Mouse (Mus musculus): Measurements from ENCODE around the gene Zfand3.

DNA sequence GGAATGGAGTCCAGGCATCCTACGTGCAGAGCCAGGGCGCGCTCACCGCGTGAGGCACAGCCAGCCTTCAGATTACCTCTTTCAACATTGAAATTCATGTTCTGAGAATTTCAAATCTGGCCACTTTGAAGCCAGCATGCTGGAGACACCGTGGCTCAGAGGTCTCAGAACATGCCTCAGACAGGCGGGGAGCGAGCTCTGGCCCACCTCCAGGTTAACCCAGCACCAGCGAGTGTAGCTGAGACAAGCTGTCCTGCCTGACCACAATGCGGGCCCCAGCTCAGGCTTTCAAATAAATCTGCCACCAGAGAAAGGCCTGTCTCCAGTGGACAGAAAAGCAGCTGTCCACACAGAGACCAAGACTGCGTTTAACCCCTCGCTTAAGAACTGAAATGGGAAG, 208.1 kb downstream of the Zfand3 start:
- TF ChIP-seq EP300 (IDR thresholded peaks at IDR 0.05; ENCODE audit: insufficient read depth, low read depth, low read length) (no peak), CTCF (IDR thresholded peaks at IDR 0.05; ENCODE audit: low read depth, low read length) (no peak), POLR2A (IDR thresholded peaks at IDR 0.05; ENCODE audit: insufficient read depth, low read length) (no peak)

Data from ES-Bruce4 (cell line).